Mouse (Mus musculus) liver, embryonic 12.5 days (tissue): ENCODE results near the gene Eepd1. TPM values are rescaled to one million over a fixed set of nuclear protein-coding genes. Genes with fewer than 3 reads are reported as not detected.

Experiments used
- ATAC-seq: fragments of 200-750 bp; cut with Nextera tagmentation; 2 replicates; pipeline ENCODE4 v1.8.0; 2017; ENCODE audit warnings: moderate number of reproducible peaks, mild to moderate bottlenecking, moderate library complexity
- H3K27ac ChIP-seq: fragments of 300-500 bp; sonication (generic); 2 replicates; pipeline ENCODE4 v1.5.1; 2016; ENCODE audit warnings: mild to moderate bottlenecking
- H3K27me3 ChIP-seq: fragments of 300-500 bp; sonication (generic); replicated peaks from 2 replicates; pipeline ENCODE4 v1.6.1; 2016; ENCODE audit warnings: mild to moderate bottlenecking, moderate library complexity
- H3K36me3 ChIP-seq: fragments of 300-500 bp; sonication (generic); 2 replicates; pipeline ENCODE4 v1.6.1; 2016; ENCODE audit warnings: mild to moderate bottlenecking, moderate library complexity
- H3K4me1 ChIP-seq: fragments of 300-500 bp; sonication (generic); 2 replicates; pipeline ENCODE4 v1.6.1; 2016
- H3K4me2 ChIP-seq: fragments of 300-500 bp; sonication (generic); 2 replicates; pipeline ENCODE4 v1.6.1; 2016; ENCODE audit warnings: mild to moderate bottlenecking, moderate library complexity
- H3K4me3 ChIP-seq: fragments of 300-500 bp; sonication (generic); 2 replicates; pipeline ENCODE4 v1.5.1; 2016; ENCODE audit warnings: mild to moderate bottlenecking, moderate library complexity
- H3K9ac ChIP-seq: fragments of 300-500 bp; sonication (generic); 2 replicates; pipeline ENCODE4 v1.6.1; 2016; ENCODE audit warnings: mild to moderate bottlenecking, moderate library complexity
- H3K9me3 ChIP-seq: fragments of 300-500 bp; sonication (generic); replicated peaks from 2 replicates; pipeline ENCODE4 v1.6.1; 2016; ENCODE audit warnings: mild to moderate bottlenecking, moderate library complexity
- WGBS: fragments of 180-500 bp; shearing (Covaris S2); methylation state at CpG from one replicate; pipeline ENCODE4 v1.1.7; 2016; ENCODE audit not compliant: insufficient replicate concordance; 5-methylcytosine and 5-hydroxymethylcytosine counted together
- polyA plus RNA-seq: library from polyadenylated mRNA; unstranded; fragments of >200 nt; fragmentation: Nextera tagmentation; extraction: Ambion mirVana; gene quantifications from 2 replicates; pipeline ENCODE4 v1.2.1, GENCODE M21; 2016

Gene Eepd1
- polyA plus RNA-seq, 1 experiment from 2014 or later, result 5.4 TPM

- 74% methylated on average over 5 of the region's 5 CpGs for WGBS
- ATAC-seq, result no peak
- no peak overlapping the region for H3K9ac ChIP-seq
- no peaks in the 10 kb centered on the region for H3K36me3 ChIP-seq
- no peaks in the 10 kb centered on the region for H3K27me3 ChIP-seq
- H3K4me3 ChIP-seq, result no peak overlapping the region
- H3K9me3 ChIP-seq, result no peaks in the 10 kb centered on the region
- H3K4me1 ChIP-seq, result no peaks in the 10 kb centered on the region
- no peak overlapping the region for H3K27ac ChIP-seq
- H3K4me2 ChIP-seq, result no peak overlapping the region
Observed at GRCm38 (mm10) chr9:25493918-25494317, 12.6 kb downstream of the Eepd1 start.

GRCm38 (mm10) chr9:25495601-25496000 is 14.3 kb downstream of the Eepd1 start:
- WGBS, result 70% methylated on average over 10 of the region's 10 CpGs
- H3K9me3 ChIP-seq, result no peaks in the 10 kb centered on the region
- no peak overlapping the region for H3K27ac ChIP-seq
- ATAC-seq, result no peak
- H3K9ac ChIP-seq, result no peak overlapping the region
- no peaks in the 10 kb centered on the region for H3K4me1 ChIP-seq
- no peaks in the 10 kb centered on the region for H3K36me3 ChIP-seq
- H3K4me2 ChIP-seq, result no peak overlapping the region
- H3K4me3 ChIP-seq, result no peak overlapping the region
- no peaks in the 10 kb centered on the region for H3K27me3 ChIP-seq

- no peak overlapping the region for H3K4me3 ChIP-seq
- H3K27me3 ChIP-seq, result no peaks in the 10 kb centered on the region
- H3K9ac ChIP-seq, result no peak overlapping the region
- H3K9me3 ChIP-seq, result no peaks in the 10 kb centered on the region
- no peak overlapping the region for H3K4me2 ChIP-seq
- H3K27ac ChIP-seq, result no peak overlapping the region
- WGBS, result 81% methylated on average over 4 of the region's 4 CpGs
- H3K4me1 ChIP-seq, result no peaks in the 10 kb centered on the region
- no peaks in the 10 kb centered on the region for H3K36me3 ChIP-seq
- ATAC-seq, result no peak
Observed at GRCm38 (mm10) chr9:25496196-25496595, 14.8 kb downstream of the Eepd1 start.

- no peak overlapping the region for H3K9ac ChIP-seq
- H3K27me3 ChIP-seq, result no peaks in the 10 kb centered on the region
- WGBS, result 73% methylated on average over 2 of the region's 2 CpGs
- H3K4me1 ChIP-seq, result no peaks in the 10 kb centered on the region
- ATAC-seq, result no peak
- no peaks in the 10 kb centered on the region for H3K9me3 ChIP-seq
- H3K4me2 ChIP-seq, result no peak overlapping the region
- no peak overlapping the region for H3K4me3 ChIP-seq
- H3K36me3 ChIP-seq, result no peaks in the 10 kb centered on the region
- H3K27ac ChIP-seq, result no peak overlapping the region
Observed at GRCm38 (mm10) chr9:25496703-25497102, 15.4 kb downstream of the Eepd1 start.

- WGBS, result 31% methylated on average over 4 of the region's 4 CpGs
- Histone ChIP-seq H3K27ac (no peak overlapping the region), H3K9me3 (no peaks in the 10 kb centered on the region), H3K9ac (no peak overlapping the region), H3K36me3 (no peaks in the 10 kb centered on the region), H3K4me3 (no peak overlapping the region), H3K4me1 (no peaks in the 10 kb centered on the region), H3K27me3 (no peaks in the 10 kb centered on the region), H3K4me2 (no peak overlapping the region)
- ATAC-seq, result no peak
Observed at GRCm38 (mm10) chr9:25498770-25499169, 17.4 kb downstream of the Eepd1 start.

- no peaks in the 10 kb centered on the region for H3K9me3 ChIP-seq
- no peak overlapping the region for H3K27ac ChIP-seq
- no peak overlapping the region for H3K4me3 ChIP-seq
- no peak overlapping the region for H3K4me2 ChIP-seq
- no peak overlapping the region for H3K9ac ChIP-seq
- H3K27me3 ChIP-seq, result no peaks in the 10 kb centered on the region
- H3K4me1 ChIP-seq, result 0 out of 2 replicates have a peak, but pooled peaks cover 2% of the 10 kb centered on the region
- 32% methylated on average over 3 of the region's 3 CpGs for WGBS
- H3K36me3 ChIP-seq, result no peaks in the 10 kb centered on the region
- ATAC-seq, result no peak
Observed at GRCm38 (mm10) chr9:25499306-25499705, 18.0 kb downstream of the Eepd1 start.

GRCm38 (mm10) chr9:25500031-25500430 is 18.7 kb downstream of the Eepd1 start:
- H3K9ac ChIP-seq, result no peak overlapping the region
- H3K27ac ChIP-seq, result no peak overlapping the region
- WGBS, result 67% methylated on average over 2 of the region's 2 CpGs
- no peaks in the 10 kb centered on the region for H3K9me3 ChIP-seq
- no peaks in the 10 kb centered on the region for H3K36me3 ChIP-seq
- H3K4me3 ChIP-seq, result no peak overlapping the region
- H3K4me2 ChIP-seq, result no peak overlapping the region
- H3K27me3 ChIP-seq, result no peaks in the 10 kb centered on the region
- 0 out of 2 replicates have a peak, but pooled peaks cover 6% of the 10 kb centered on the region for H3K4me1 ChIP-seq
- ATAC-seq, result no peak

GRCm38 (mm10) chr9:25508825-25509224 is 27.5 kb downstream of the Eepd1 start:
- no peak overlapping the region for H3K27ac ChIP-seq
- no peaks in the 10 kb centered on the region for H3K27me3 ChIP-seq
- no peak overlapping the region for H3K9ac ChIP-seq
- 64% methylated on average over 3 of the region's 3 CpGs for WGBS
- H3K4me3 ChIP-seq, result no peak overlapping the region
- H3K36me3 ChIP-seq, result no peaks in the 10 kb centered on the region
- no peaks in the 10 kb centered on the region for H3K9me3 ChIP-seq
- 0 out of 2 replicates have a peak, but pooled peaks cover 13% of the 10 kb centered on the region for H3K4me1 ChIP-seq
- ATAC-seq, result no peak
- no peak overlapping the region for H3K4me2 ChIP-seq

GRCm38 (mm10) chr9:25510572-25510971 is 29.2 kb downstream of the Eepd1 start:
- 0 out of 2 replicates have a peak, but pooled peaks cover 1% of the 10 kb centered on the region for H3K4me1 ChIP-seq
- no peaks in the 10 kb centered on the region for H3K9me3 ChIP-seq
- H3K36me3 ChIP-seq, result no peaks in the 10 kb centered on the region
- no peak overlapping the region for H3K27ac ChIP-seq
- no peak overlapping the region for H3K4me2 ChIP-seq
- H3K9ac ChIP-seq, result no peak overlapping the region
- no peak for ATAC-seq
- no peak overlapping the region for H3K4me3 ChIP-seq
- 64% methylated on average over 11 of the region's 11 CpGs for WGBS
- no peaks in the 10 kb centered on the region for H3K27me3 ChIP-seq

GRCm38 (mm10) chr9:25513050-25513449 is 31.7 kb downstream of the Eepd1 start:
- no peak overlapping the region for H3K9ac ChIP-seq
- no peak overlapping the region for H3K27ac ChIP-seq
- H3K36me3 ChIP-seq, result no peaks in the 10 kb centered on the region
- 64% methylated on average over 2 of the region's 2 CpGs for WGBS
- H3K27me3 ChIP-seq, result no peaks in the 10 kb centered on the region
- no peak for ATAC-seq
- no peaks in the 10 kb centered on the region for H3K9me3 ChIP-seq
- no peaks in the 10 kb centered on the region for H3K4me1 ChIP-seq
- H3K4me3 ChIP-seq, result no peak overlapping the region
- H3K4me2 ChIP-seq, result no peak overlapping the region

- no peak overlapping the region for H3K27ac ChIP-seq
- ATAC-seq, result no peak
- H3K4me3 ChIP-seq, result no peak overlapping the region
- H3K4me2 ChIP-seq, result no peak overlapping the region
- no peak overlapping the region for H3K9ac ChIP-seq
- 64% methylated on average over 3 of the region's 3 CpGs for WGBS
- H3K27me3 ChIP-seq, result no peaks in the 10 kb centered on the region
- H3K9me3 ChIP-seq, result no peaks in the 10 kb centered on the region
- H3K36me3 ChIP-seq, result no peaks in the 10 kb centered on the region
- H3K4me1 ChIP-seq, result no peaks in the 10 kb centered on the region
Observed at GRCm38 (mm10) chr9:25513556-25513955, 32.2 kb downstream of the Eepd1 start.

- H3K4me2 ChIP-seq, result no peak overlapping the region
- no peak overlapping the region for H3K4me3 ChIP-seq
- H3K27ac ChIP-seq, result no peak overlapping the region
- H3K9me3 ChIP-seq, result no peaks in the 10 kb centered on the region
- no peak for ATAC-seq
- H3K36me3 ChIP-seq, result no peaks in the 10 kb centered on the region
- 59% methylated on average over 7 of the region's 7 CpGs for WGBS
- no peak overlapping the region for H3K9ac ChIP-seq
- H3K27me3 ChIP-seq, result no peaks in the 10 kb centered on the region
- no peaks in the 10 kb centered on the region for H3K4me1 ChIP-seq
Observed at GRCm38 (mm10) chr9:25516640-25517039, 35.3 kb downstream of the Eepd1 start.

GRCm38 (mm10) chr9:25517982-25518381 is 36.6 kb downstream of the Eepd1 start:
- Histone ChIP-seq H3K4me2 (no peak overlapping the region), H3K9me3 (no peaks in the 10 kb centered on the region), H3K4me1 (no peaks in the 10 kb centered on the region), H3K9ac (no peak overlapping the region), H3K4me3 (no peak overlapping the region), H3K27ac (no peak overlapping the region), H3K27me3 (no peaks in the 10 kb centered on the region), H3K36me3 (no peaks in the 10 kb centered on the region)
- WGBS, result 55% methylated on average over 4 of the region's 4 CpGs
- no peak for ATAC-seq
